Mouse (Mus musculus) heart, adult 2 months (tissue): Measurements from ENCODE around the gene Socs5. TPM values are rescaled to one million over a fixed set of nuclear protein-coding genes. Genes with fewer than 3 reads are reported as not detected.

Experiments used
- DNase-seq, 2 experiments: peaks; one replicate each; pipeline ENCODE4 v3.0.0; 2021
- H3K27ac ChIP-seq: fragments of 200-600 bp; 2 replicates; pipeline ENCODE4 v1.8.1; 2022
- H3K27me3 ChIP-seq: fragments of 200-500 bp; 2 replicates; pipeline ENCODE4 v1.6.1; 2012; ENCODE audit warnings: mild to moderate bottlenecking, low read length, inconsistent platforms, mixed read lengths; ENCODE audit not compliant: control insufficient read depth, insufficient read depth
- H3K36me3 ChIP-seq: fragments of 200-500 bp; 2 replicates; pipeline ENCODE4 v1.6.1; 2012; ENCODE audit warnings: low read length, inconsistent platforms; ENCODE audit not compliant: control insufficient read depth, insufficient read depth
- H3K4me1 ChIP-seq: fragments of 200-500 bp; 2 replicates; pipeline ENCODE4 v1.6.1; 2011; ENCODE audit warnings: low read length; ENCODE audit not compliant: control insufficient read depth, insufficient read depth
- H3K4me3 ChIP-seq: fragments of 200-600 bp; 2 replicates; pipeline ENCODE4 v1.8.1; 2022
- H3K79me2 ChIP-seq: fragments of 200-500 bp; replicated peaks from 2 replicates; pipeline ENCODE4 v1.6.1; 2012; ENCODE audit warnings: mild to moderate bottlenecking, inconsistent platforms, low read length, moderate library complexity, mixed read lengths; ENCODE audit not compliant: control insufficient read depth, insufficient read depth
- H3K9ac ChIP-seq: fragments of 200-500 bp; 2 replicates; pipeline ENCODE4 v1.6.1; 2012; ENCODE audit warnings: low read depth, mild to moderate bottlenecking, control low read depth, inconsistent platforms, low read length, mixed read lengths
- CTCF ChIP-seq: fragments of 200-600 bp; IDR thresholded peaks from 2 replicates; pipeline ENCODE4 v1.8.1; 2022; ENCODE audit warnings: antibody characterized with exemption, mild to moderate bottlenecking, moderate library complexity
- EP300 ChIP-seq: fragments of 200-500 bp; IDR thresholded peaks from 2 replicates; pipeline ENCODE4 v1.6.1; 2011; ENCODE audit warnings: low read depth, low read length, control low read depth; ENCODE audit not compliant: insufficient read depth
- POLR2A ChIP-seq: fragments of 200-500 bp; IDR thresholded peaks from 2 replicates; pipeline ENCODE4 v1.6.1; 2011; ENCODE audit warnings: mild to moderate bottlenecking, low read depth, low read length, control low read depth; ENCODE audit not compliant: insufficient read depth
- WGBS: fragments of 180-500 bp; shearing (Covaris S2); methylation state at CpG from one replicate; pipeline ENCODE4 v1.1.7; 2018; 5-methylcytosine and 5-hydroxymethylcytosine counted together
- intact Hi-C: fragments of 180-260 bp; cut with DNase I; formaldehyde crosslinking; loops from one replicate; pipeline ENCODE4 v1.15.1; 2025
- polyA plus RNA-seq: library from polyadenylated mRNA; depleted of rRNA; stranded (reverse); fragments of >200 nt; gene quantifications from 2 replicates; pipeline ENCODE4 v1.2.3, GENCODE M21; 2012
- total RNA-seq, 2 experiments: library from RNA; stranded (reverse); gene quantifications; 2 replicates each; pipeline ENCODE4 v1.2.3; 2021

Socs5 gene
- total and polyA plus RNA-seq, 3 experiments: 10.5 to 39.1 (median 28.1) TPM

DNA sequence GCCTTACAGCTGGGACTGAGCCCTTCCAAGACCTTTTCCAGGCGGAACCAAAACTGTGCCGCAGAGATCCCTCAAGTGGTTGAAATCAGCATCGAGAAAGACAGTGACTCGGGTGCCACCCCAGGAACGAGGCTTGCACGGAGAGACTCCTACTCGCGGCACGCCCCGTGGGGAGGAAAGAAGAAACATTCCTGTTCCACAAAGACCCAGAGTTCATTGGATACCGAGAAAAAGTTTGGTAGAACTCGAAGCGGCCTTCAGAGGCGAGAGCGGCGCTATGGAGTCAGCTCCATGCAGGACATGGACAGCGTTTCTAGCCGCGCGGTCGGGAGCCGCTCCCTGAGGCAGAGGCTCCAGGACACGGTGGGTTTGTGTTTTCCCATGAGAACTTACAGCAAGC, 26.3 kb downstream of the Socs5 start:
- peak; percentile 32 to 37 for DNase-seq
- intact Hi-C loops: no loop called here
- no peaks in the 10 kb centered on the region for H3K27me3 ChIP-seq
- H3K4me1 ChIP-seq: peaks cover 1% of the 10 kb centered on the region; the same call in 1 of the 2 replicates
- 82% methylated on average over 23 of the region's 23 CpGs for WGBS
- TF ChIP-seq POLR2A: no peak
- TF ChIP-seq CTCF: peak; percentile 48
- no peaks in the 10 kb centered on the region; the same call in 1 of the 2 replicates for H3K79me2 ChIP-seq
- H3K9ac ChIP-seq: no peak overlapping the region
- no peak overlapping the region for H3K27ac ChIP-seq
- H3K4me3 ChIP-seq: no peak overlapping the region
- H3K36me3 ChIP-seq: peaks cover 2% of the 10 kb centered on the region

- Histone ChIP-seq H3K9ac (no peak overlapping the region), H3K79me2 (no peaks in the 10 kb centered on the region), H3K27me3 (no peaks in the 10 kb centered on the region), H3K4me3 (no peak overlapping the region), H3K4me1 (peaks cover 1% of the 10 kb centered on the region; the same call in 1 of the 2 replicates), H3K27ac (no peak overlapping the region), H3K36me3 (peaks cover 2% of the 10 kb centered on the region)
- intact Hi-C loops: no loop called here
- 98% methylated on average over 24 of the region's 24 CpGs for WGBS
- TF ChIP-seq POLR2A: no peak
- TF ChIP-seq EP300: no peak
- TF ChIP-seq CTCF: no peak
- no peak for DNase-seq
Measured at GRCm38 (mm10) chr17:87134631-87135030, 27.2 kb downstream of the Socs5 start.

GRCm38 (mm10) chr17:87135741-87136140, 28.3 kb downstream of the Socs5 start:
- DNase-seq: no peak
- peak overlapping the region; percentile 0; the same call in 1 of the 2 replicates for H3K27ac ChIP-seq
- no peak overlapping the region for H3K4me3 ChIP-seq
- intact Hi-C loops: no loop called here
- H3K9ac ChIP-seq: no peak overlapping the region
- 59% methylated on average over 6 of the region's 6 CpGs for WGBS
- H3K36me3 ChIP-seq: peaks cover 2% of the 10 kb centered on the region
- H3K79me2 ChIP-seq: no peaks in the 10 kb centered on the region
- TF ChIP-seq POLR2A (no peak), EP300 (no peak), CTCF (no peak)
- no peaks in the 10 kb centered on the region for H3K27me3 ChIP-seq
- H3K4me1 ChIP-seq: peaks cover 1% of the 10 kb centered on the region; the same call in 1 of the 2 replicates

DNA sequence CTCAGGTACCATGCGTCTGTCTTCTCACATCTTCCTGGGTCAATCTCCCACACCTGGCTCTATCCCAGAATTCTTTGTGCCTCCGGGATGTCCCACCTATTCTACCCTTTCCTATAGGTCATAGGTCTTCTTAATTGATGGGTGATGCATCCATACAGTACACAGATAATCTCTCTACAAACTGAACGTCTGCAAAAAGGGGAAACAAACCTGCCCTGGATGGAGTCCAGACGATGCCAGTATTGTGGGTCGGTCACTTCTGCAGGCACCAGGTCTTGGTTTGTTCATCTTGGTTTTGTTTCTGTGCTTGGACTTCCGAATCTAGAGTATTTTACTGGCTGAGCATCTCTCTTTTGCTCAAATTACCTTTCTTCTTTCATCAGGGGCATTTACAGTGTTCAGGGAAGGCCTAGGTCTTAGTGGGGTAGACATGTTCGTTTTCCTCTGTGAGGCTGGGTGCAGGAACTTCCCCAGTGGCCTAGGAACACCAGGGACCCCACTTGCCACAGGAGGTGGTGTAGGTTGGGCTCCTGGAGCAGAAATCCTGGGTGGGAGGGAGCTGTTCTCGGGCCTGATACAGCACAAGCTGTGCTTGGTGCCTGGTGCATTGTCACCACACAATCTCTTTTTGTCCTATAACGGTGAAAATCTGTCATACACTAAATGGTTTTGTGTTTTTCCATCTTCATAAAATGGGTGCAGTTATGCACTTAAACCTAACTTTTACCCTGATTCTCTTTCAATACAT, 33.9 kb downstream of the Socs5 start:
- TF ChIP-seq CTCF (no peak), POLR2A (no peak), EP300 (no peak)
- Histone ChIP-seq H3K4me1 (peaks cover 2% of the 10 kb centered on the region), H3K9ac (no peak overlapping the region), H3K27ac (no peak overlapping the region), H3K79me2 (no peaks in the 10 kb centered on the region), H3K27me3 (no peaks in the 10 kb centered on the region), H3K4me3 (no peak overlapping the region), H3K36me3 (no peaks in the 10 kb centered on the region)
- no peak for DNase-seq
- 82% methylated on average over 9 of the region's 9 CpGs for WGBS
- intact Hi-C loops: loop anchor here (5.0 kb wide), 2 partner anchors 34 to 36 kb away; partner anchors contain the start of gene Socs5

DNA sequence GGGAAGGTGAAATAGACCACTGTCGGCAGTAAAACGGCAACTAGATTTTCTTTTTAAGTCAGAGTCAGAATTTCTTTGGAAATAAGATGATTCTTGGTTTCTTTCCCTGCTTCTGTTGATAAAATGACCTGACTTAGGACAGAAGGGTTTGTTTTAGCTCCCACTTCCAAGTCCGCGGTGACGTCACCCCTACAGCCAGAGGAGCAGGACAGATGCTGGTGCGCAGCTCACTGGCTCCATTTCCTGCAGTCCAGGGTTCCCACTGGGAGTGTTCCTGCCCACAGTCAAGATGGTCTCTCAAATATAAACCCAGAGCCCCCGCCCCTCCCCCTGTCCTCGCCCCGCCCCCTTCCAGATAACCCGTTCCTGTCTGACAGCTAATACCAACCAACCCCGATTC, 34.8 kb downstream of the Socs5 start:
- intact Hi-C loops: loop anchor here (5.0 kb wide), 2 partner anchors 35 kb away; partner anchors contain the start of gene Socs5
- Histone ChIP-seq H3K4me3 (no peak overlapping the region; the same call in 1 of the 2 replicates), H3K9ac (no peak overlapping the region)

GRCm38 (mm10) chr17:87143186-87143585, 35.7 kb downstream of the Socs5 start:
- no peaks in the 10 kb centered on the region for H3K79me2 ChIP-seq
- WGBS: 77% methylated on average over 14 of the region's 14 CpGs
- no peak overlapping the region for H3K27ac ChIP-seq
- H3K9ac ChIP-seq: no peak overlapping the region
- intact Hi-C loops: loop anchor here (5.0 kb wide), 2 partner anchors 34 to 36 kb away; partner anchors contain the start of gene Socs5
- peaks cover 2% of the 10 kb centered on the region for H3K4me1 ChIP-seq
- TF ChIP-seq EP300: no peak
- TF ChIP-seq POLR2A: no peak
- no peak for TF ChIP-seq CTCF
- no peak for DNase-seq
- no peaks in the 10 kb centered on the region for H3K27me3 ChIP-seq
- H3K36me3 ChIP-seq: no peaks in the 10 kb centered on the region
- no peak overlapping the region for H3K4me3 ChIP-seq

More for the DNA sequence above, 34.8 kb downstream of the Socs5 start:
- TF ChIP-seq EP300 (no peak), POLR2A (peak; percentile 51; the same call in 1 of the 2 replicates)
- DNase-seq: peak; percentile 67 to 78
- Histone ChIP-seq H3K79me2 (no peaks in the 10 kb centered on the region), H3K36me3 (no peaks in the 10 kb centered on the region), H3K27ac (peak overlapping the region; percentile 29; the same call in 1 of the 2 replicates), H3K27me3 (no peaks in the 10 kb centered on the region), H3K4me1 (peaks cover 2% of the 10 kb centered on the region)
- 24% methylated on average over 11 of the region's 11 CpGs for WGBS
